Mouse (Mus musculus) kidney, embryonic 15.5 days (tissue): ENCODE results near the gene Sipa1l3. TPM values are rescaled to one million over a fixed set of nuclear protein-coding genes. Genes with fewer than 3 reads are reported as not detected.

Experiments
- ATAC-seq: fragments of 200-750 bp; cut with Nextera tagmentation; replicated peaks from 2 replicates; pipeline ENCODE4 v1.8.0; 2017; ENCODE audit warnings: moderate TSS enrichment; ENCODE audit not compliant: low FRiP score
- H3K27ac ChIP-seq: fragments of 300-500 bp; sonication (generic); 2 replicates; pipeline ENCODE4 v1.5.1; 2015; ENCODE audit warnings: mild to moderate bottlenecking, inconsistent platforms
- H3K27me3 ChIP-seq: fragments of 300-500 bp; sonication (generic); 2 replicates; pipeline ENCODE4 v1.6.1; 2015; ENCODE audit warnings: inconsistent platforms
- H3K36me3 ChIP-seq: fragments of 300-500 bp; sonication (generic); 2 replicates; pipeline ENCODE4 v1.6.1; 2015; ENCODE audit warnings: inconsistent platforms
- H3K4me1 ChIP-seq: fragments of 300-500 bp; sonication (generic); 2 replicates; pipeline ENCODE4 v1.6.1; 2015; ENCODE audit warnings: inconsistent platforms
- H3K4me2 ChIP-seq: fragments of 300-500 bp; sonication (generic); 2 replicates; pipeline ENCODE4 v1.6.1; 2015; ENCODE audit warnings: moderate library complexity, mild to moderate bottlenecking, inconsistent platforms
- H3K4me3 ChIP-seq: fragments of 300-500 bp; sonication (generic); replicated peaks from 2 replicates; pipeline ENCODE4 v1.5.1; 2015; ENCODE audit warnings: mild to moderate bottlenecking, inconsistent platforms
- H3K9ac ChIP-seq: fragments of 300-500 bp; sonication (generic); 2 replicates; pipeline ENCODE4 v1.6.1; 2015; ENCODE audit warnings: mild to moderate bottlenecking, inconsistent platforms
- H3K9me3 ChIP-seq: fragments of 300-500 bp; sonication (generic); replicated peaks from 2 replicates; pipeline ENCODE4 v1.6.1; 2016; ENCODE audit warnings: inconsistent platforms
- WGBS: fragments of 180-500 bp; shearing (Covaris S2); methylation state at CpG from one replicate; pipeline ENCODE4 v1.1.7; 2015; ENCODE audit warnings: mixed read lengths; 5-methylcytosine and 5-hydroxymethylcytosine counted together
- polyA plus RNA-seq: library from polyadenylated mRNA; unstranded; fragments of >200 nt; fragmentation: Nextera tagmentation; extraction: Ambion mirVana; gene quantifications from 2 replicates; pipeline ENCODE4 v1.2.1, GENCODE M21; 2015

Sipa1l3 gene
- polyA plus RNA-seq, 1 experiment from 2014 or later = 14.4 TPM

GRCm38 (mm10) chr7:29504683-29505290, 13.7 kb downstream of the Sipa1l3 start:
- peak overlapping the region; percentile 89 for H3K27ac ChIP-seq
- H3K4me3 ChIP-seq = no peak overlapping the region
- 0 out of 2 replicates have a peak, but pooled peaks have one; percentile 1 for ATAC-seq
- no peak overlapping the region for H3K9ac ChIP-seq
- H3K27me3 ChIP-seq = no peaks in the 10 kb centered on the region
- no peaks in the 10 kb centered on the region for H3K36me3 ChIP-seq
- H3K4me2 ChIP-seq = peak overlapping the region; percentile 40
- no peaks in the 10 kb centered on the region for H3K9me3 ChIP-seq
- peaks cover 57% of the 10 kb centered on the region for H3K4me1 ChIP-seq
- 73% methylated on average over 7 of the region's 7 CpGs for WGBS

GRCm38 (mm10) chr7:29503616-29504015, 14.8 kb downstream of the Sipa1l3 start:
- Histone ChIP-seq H3K27ac (peak overlapping the region; percentile 89), H3K4me2 (peak overlapping the region; percentile 40; the same call in 1 of the 2 replicates), H3K4me3 (no peak overlapping the region), H3K4me1 (peaks cover 47% of the 10 kb centered on the region), H3K27me3 (no peaks in the 10 kb centered on the region), H3K36me3 (no peaks in the 10 kb centered on the region), H3K9me3 (no peaks in the 10 kb centered on the region), H3K9ac (no peak overlapping the region)
- ATAC-seq = 0 out of 2 replicates have a peak, but pooled peaks have one; percentile 40
- WGBS = 37% methylated on average over 6 of the region's 6 CpGs

- no peak for ATAC-seq
- Histone ChIP-seq H3K4me3 (no peak overlapping the region), H3K9ac (no peak overlapping the region), H3K4me2 (no peak overlapping the region), H3K27ac (no peak overlapping the region), H3K36me3 (no peaks in the 10 kb centered on the region), H3K27me3 (no peaks in the 10 kb centered on the region), H3K4me1 (peaks cover 43% of the 10 kb centered on the region), H3K9me3 (no peaks in the 10 kb centered on the region)
- WGBS = 91% methylated on average over 9 of the region's 9 CpGs
Observed at GRCm38 (mm10) chr7:29501214-29501613, 17.2 kb downstream of the Sipa1l3 start.

- Histone ChIP-seq H3K36me3 (no peaks in the 10 kb centered on the region), H3K9me3 (no peaks in the 10 kb centered on the region), H3K27me3 (no peaks in the 10 kb centered on the region), H3K4me3 (no peak overlapping the region), H3K9ac (no peak overlapping the region), H3K4me2 (no peak overlapping the region), H3K4me1 (peaks cover 31% of the 10 kb centered on the region), H3K27ac (no peak overlapping the region)
- no peak for ATAC-seq
- WGBS = 60% methylated on average over 6 of the region's 6 CpGs
Observed at GRCm38 (mm10) chr7:29499071-29499470, 19.4 kb downstream of the Sipa1l3 start.

GRCm38 (mm10) chr7:29496953-29497590, 21.4 kb downstream of the Sipa1l3 start:
- Histone ChIP-seq H3K27ac (peak overlapping the region; percentile 54), H3K9ac (no peak overlapping the region), H3K4me2 (no peak overlapping the region), H3K9me3 (no peaks in the 10 kb centered on the region), H3K4me3 (no peak overlapping the region), H3K27me3 (no peaks in the 10 kb centered on the region), H3K36me3 (no peaks in the 10 kb centered on the region), H3K4me1 (peaks cover 21% of the 10 kb centered on the region)
- WGBS = 69% methylated on average over 10 of the region's 10 CpGs
- 0 out of 2 replicates have a peak, but pooled peaks have one; percentile 8 for ATAC-seq

- WGBS = 71% methylated on average over 4 of the region's 4 CpGs
- Histone ChIP-seq H3K4me3 (no peak overlapping the region), H3K9ac (no peak overlapping the region), H3K27ac (peak overlapping the region; percentile 54), H3K27me3 (no peaks in the 10 kb centered on the region), H3K36me3 (no peaks in the 10 kb centered on the region), H3K9me3 (no peaks in the 10 kb centered on the region), H3K4me2 (no peak overlapping the region), H3K4me1 (peaks cover 23% of the 10 kb centered on the region)
- ATAC-seq = no peak
Observed at GRCm38 (mm10) chr7:29496332-29496731, 22.1 kb downstream of the Sipa1l3 start.

GRCm38 (mm10) chr7:29495880-29496279, 22.6 kb downstream of the Sipa1l3 start:
- Histone ChIP-seq H3K27ac (no peak overlapping the region), H3K4me3 (no peak overlapping the region), H3K9ac (no peak overlapping the region), H3K27me3 (no peaks in the 10 kb centered on the region), H3K4me1 (peaks cover 26% of the 10 kb centered on the region), H3K36me3 (no peaks in the 10 kb centered on the region), H3K9me3 (no peaks in the 10 kb centered on the region), H3K4me2 (no peak overlapping the region)
- ATAC-seq = no peak
- 81% methylated on average over 4 of the region's 4 CpGs for WGBS

GRCm38 (mm10) chr7:29494854-29495253, 23.6 kb downstream of the Sipa1l3 start:
- peaks cover 30% of the 10 kb centered on the region for H3K4me1 ChIP-seq
- no peak overlapping the region for H3K9ac ChIP-seq
- H3K4me2 ChIP-seq = no peak overlapping the region
- H3K4me3 ChIP-seq = no peak overlapping the region
- no peaks in the 10 kb centered on the region for H3K9me3 ChIP-seq
- ATAC-seq = no peak
- WGBS = 85% methylated on average over 11 of the region's 11 CpGs
- no peak overlapping the region for H3K27ac ChIP-seq
- H3K27me3 ChIP-seq = no peaks in the 10 kb centered on the region
- no peaks in the 10 kb centered on the region for H3K36me3 ChIP-seq

GRCm38 (mm10) chr7:29494015-29494414, 24.4 kb downstream of the Sipa1l3 start:
- Histone ChIP-seq H3K27ac (no peak overlapping the region), H3K36me3 (no peaks in the 10 kb centered on the region), H3K9ac (no peak overlapping the region), H3K27me3 (no peaks in the 10 kb centered on the region), H3K4me1 (peaks cover 36% of the 10 kb centered on the region), H3K4me3 (no peak overlapping the region), H3K9me3 (no peaks in the 10 kb centered on the region), H3K4me2 (no peak overlapping the region)
- WGBS = 84% methylated on average over 5 of the region's 5 CpGs
- ATAC-seq = no peak

- Histone ChIP-seq H3K27me3 (no peaks in the 10 kb centered on the region), H3K9ac (no peak overlapping the region), H3K36me3 (no peaks in the 10 kb centered on the region), H3K4me3 (no peak overlapping the region), H3K4me2 (no peak overlapping the region), H3K9me3 (no peaks in the 10 kb centered on the region), H3K27ac (no peak overlapping the region), H3K4me1 (peaks cover 38% of the 10 kb centered on the region)
- WGBS = 63% methylated on average over 1 of the region's 1 CpGs
- no peak for ATAC-seq
Observed at GRCm38 (mm10) chr7:29492992-29493391, 25.4 kb downstream of the Sipa1l3 start.

GRCm38 (mm10) chr7:29491861-29492260, 26.6 kb downstream of the Sipa1l3 start:
- peaks cover 30% of the 10 kb centered on the region for H3K4me1 ChIP-seq
- H3K9me3 ChIP-seq = no peaks in the 10 kb centered on the region
- no peak overlapping the region for H3K4me3 ChIP-seq
- no peak for ATAC-seq
- no peak overlapping the region for H3K4me2 ChIP-seq
- H3K9ac ChIP-seq = no peak overlapping the region
- H3K36me3 ChIP-seq = no peaks in the 10 kb centered on the region
- H3K27ac ChIP-seq = no peak overlapping the region
- H3K27me3 ChIP-seq = no peaks in the 10 kb centered on the region
- 78% methylated on average over 3 of the region's 3 CpGs for WGBS

- H3K4me2 ChIP-seq = no peak overlapping the region
- no peak overlapping the region for H3K27ac ChIP-seq
- H3K4me3 ChIP-seq = no peak overlapping the region
- H3K27me3 ChIP-seq = no peaks in the 10 kb centered on the region
- no peaks in the 10 kb centered on the region for H3K36me3 ChIP-seq
- no peak for ATAC-seq
- H3K9ac ChIP-seq = no peak overlapping the region
- H3K9me3 ChIP-seq = no peaks in the 10 kb centered on the region
- H3K4me1 ChIP-seq = peaks cover 25% of the 10 kb centered on the region
- 74% methylated on average over 3 of the region's 3 CpGs for WGBS
Observed at GRCm38 (mm10) chr7:29491471-29491755, 27.0 kb downstream of the Sipa1l3 start.
